Mouse (Mus musculus) embryonic facial prominence, embryonic 14.5 days (tissue): Measurements from ENCODE around the gene Idh1. TPM values are rescaled to one million over a fixed set of nuclear protein-coding genes. Genes with fewer than 3 reads are reported as not detected.

Experiments used
- ATAC-seq: fragments of 200-750 bp; cut with Nextera tagmentation; 2 replicates; pipeline ENCODE4 v1.8.0; 2017; ENCODE audit warnings: low read depth, moderate number of reproducible peaks, moderate TSS enrichment
- DNase-seq: peaks from one replicate; pipeline ENCODE4 v3.0.0-alpha.2; 2015; ENCODE audit warnings: low spot score
- H3K27ac ChIP-seq: fragments of 300-500 bp; sonication (generic); replicated peaks from 2 replicates; pipeline ENCODE4 v1.5.1; 2014; ENCODE audit warnings: low read depth, mild to moderate bottlenecking, low read length, moderate library complexity
- H3K27me3 ChIP-seq: fragments of 300-500 bp; sonication (generic); replicated peaks from 2 replicates; pipeline ENCODE4 v1.6.1; 2014; ENCODE audit warnings: low read length; ENCODE audit not compliant: control insufficient read depth, insufficient read depth
- H3K36me3 ChIP-seq: fragments of 300-500 bp; sonication (generic); 2 replicates; pipeline ENCODE4 v1.6.1; 2014; ENCODE audit warnings: low read length, mixed read lengths; ENCODE audit not compliant: control insufficient read depth, insufficient read depth
- H3K4me1 ChIP-seq: fragments of 300-500 bp; sonication (generic); 2 replicates; pipeline ENCODE4 v1.6.1; 2014; ENCODE audit warnings: antibody characterized with exemption, low read length; ENCODE audit not compliant: control insufficient read depth, insufficient read depth
- H3K4me2 ChIP-seq: fragments of 300-500 bp; sonication (generic); 2 replicates; pipeline ENCODE4 v1.6.1; 2014; ENCODE audit warnings: low read depth, mild to moderate bottlenecking, low read length, moderate library complexity, mixed read lengths
- H3K4me3 ChIP-seq: fragments of 300-500 bp; sonication (generic); 2 replicates; pipeline ENCODE4 v1.5.1; 2014; ENCODE audit warnings: low read depth, mild to moderate bottlenecking, low read length
- H3K9ac ChIP-seq: fragments of 300-500 bp; sonication (generic); 2 replicates; pipeline ENCODE4 v1.6.1; 2014; ENCODE audit warnings: low read depth, mild to moderate bottlenecking, low read length, moderate library complexity, mixed read lengths
- H3K9me3 ChIP-seq: fragments of 300-500 bp; sonication (generic); 2 replicates; pipeline ENCODE4 v1.6.1; 2016; ENCODE audit warnings: low read length; ENCODE audit not compliant: control insufficient read depth
- WGBS: fragments of 180-500 bp; shearing (Covaris S2); extraction: QIAGEN DNeasy Blood & Tissue Kit; methylation state at CpG from one replicate; pipeline ENCODE4 v1.1.7; 2014; 5-methylcytosine and 5-hydroxymethylcytosine counted together
- polyA plus RNA-seq: library from polyadenylated mRNA; unstranded; fragments of >200 nt; fragmentation: Nextera tagmentation; extraction: Ambion mirVana; gene quantifications from 2 replicates; pipeline ENCODE4 v1.2.1, GENCODE M21; 2014

Gene Idh1
- polyA plus RNA-seq, 1 experiment from 2014 or later = 145 TPM

GRCm38 (mm10) chr1:65118150-65118913, 68.0 kb downstream of the Idh1 start:
- ATAC-seq (no peak), DNase-seq (no peak)
- no peaks in the 10 kb centered on the region for H3K9me3 ChIP-seq
- H3K27ac ChIP-seq = no peak overlapping the region
- 58% methylated on average over 8 of the region's 8 CpGs for WGBS
- H3K4me1 ChIP-seq = no peaks in the 10 kb centered on the region
- H3K9ac ChIP-seq = no peak overlapping the region
- H3K36me3 ChIP-seq = no peaks in the 10 kb centered on the region
- H3K27me3 ChIP-seq = no peaks in the 10 kb centered on the region
- H3K4me3 ChIP-seq = no peak overlapping the region
- no peak overlapping the region for H3K4me2 ChIP-seq

- Histone ChIP-seq H3K27ac (no peak overlapping the region), H3K9me3 (no peaks in the 10 kb centered on the region), H3K9ac (no peak overlapping the region), H3K4me2 (no peak overlapping the region), H3K27me3 (no peaks in the 10 kb centered on the region), H3K36me3 (no peaks in the 10 kb centered on the region), H3K4me1 (peaks cover 4% of the 10 kb centered on the region; the same call in 1 of the 2 replicates), H3K4me3 (no peak overlapping the region)
- DNase-seq (no peak), ATAC-seq (no peak)
- 93% methylated on average over 5 of the region's 5 CpGs for WGBS
Measured at GRCm38 (mm10) chr1:65113536-65114172, 72.6 kb downstream of the Idh1 start.

GRCm38 (mm10) chr1:65112807-65113196, 73.5 kb downstream of the Idh1 start:
- Histone ChIP-seq H3K9me3 (no peaks in the 10 kb centered on the region), H3K4me3 (peak overlapping the region; percentile 21; the same call in 1 of the 2 replicates), H3K4me1 (peaks cover 4% of the 10 kb centered on the region; the same call in 1 of the 2 replicates), H3K27me3 (no peaks in the 10 kb centered on the region), H3K36me3 (no peaks in the 10 kb centered on the region), H3K27ac (no peak overlapping the region; the same call in 1 of the 2 replicates), H3K9ac (no peak overlapping the region), H3K4me2 (peak overlapping the region; percentile 45)
- no peak for DNase-seq
- WGBS = 48% methylated on average over 14 of the region's 14 CpGs
- ATAC-seq = no peak

- ATAC-seq (peak; percentile 83; the same call in 1 of the 2 replicates), DNase-seq (peak; percentile 92)
- peak overlapping the region; percentile 21; the same call in 1 of the 2 replicates for H3K4me3 ChIP-seq
- no peaks in the 10 kb centered on the region for H3K9me3 ChIP-seq
- no peak overlapping the region for H3K9ac ChIP-seq
- no peaks in the 10 kb centered on the region for H3K36me3 ChIP-seq
- peaks cover 4% of the 10 kb centered on the region; the same call in 1 of the 2 replicates for H3K4me1 ChIP-seq
- H3K4me2 ChIP-seq = peak overlapping the region; percentile 45
- H3K27ac ChIP-seq = 0 out of 2 replicates have a peak overlapping the region, but pooled peaks have one; percentile 5
- H3K27me3 ChIP-seq = no peaks in the 10 kb centered on the region
- 9% methylated on average over 8 of the region's 8 CpGs for WGBS
Measured at GRCm38 (mm10) chr1:65112031-65112806, 74.1 kb downstream of the Idh1 start.

DNA sequence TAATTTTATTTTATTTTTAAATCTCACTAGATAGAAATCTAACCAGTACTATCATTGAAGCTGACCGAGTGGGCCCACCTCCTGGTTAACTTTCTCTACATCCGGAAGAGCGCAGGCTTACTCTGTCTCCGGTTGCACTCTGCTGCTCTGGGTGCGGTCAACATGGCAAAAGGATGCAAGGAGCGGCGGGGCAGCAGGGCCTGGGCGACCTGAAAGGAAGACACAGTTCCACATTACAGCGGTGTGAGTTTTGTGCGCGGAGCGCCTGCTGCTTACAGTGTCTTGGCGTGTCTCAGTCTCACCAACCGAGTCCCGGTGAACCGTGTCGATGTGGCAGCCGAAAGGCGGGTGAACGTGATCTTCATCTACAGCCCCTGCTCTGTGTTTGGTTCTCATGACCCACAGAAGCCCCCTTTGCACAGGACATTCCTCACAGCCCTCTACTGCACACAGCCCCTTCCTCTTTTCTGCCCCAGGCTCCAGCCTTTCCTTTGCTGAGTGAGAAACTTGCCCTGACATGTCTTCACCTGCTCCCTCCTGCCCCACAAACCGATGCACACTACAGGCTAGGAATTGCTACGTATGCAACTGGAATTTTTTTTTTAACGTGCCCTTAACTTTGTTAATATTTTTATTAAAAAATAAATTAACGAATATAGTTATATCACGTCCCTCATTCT, 76.4 kb downstream of the Idh1 start:
- Histone ChIP-seq H3K27ac (no peak overlapping the region), H3K4me1 (peaks cover 4% of the 10 kb centered on the region; the same call in 1 of the 2 replicates), H3K4me3 (no peak overlapping the region), H3K4me2 (0 out of 2 replicates have a peak overlapping the region, but pooled peaks have one; percentile 18), H3K27me3 (no peaks in the 10 kb centered on the region), H3K36me3 (no peaks in the 10 kb centered on the region), H3K9me3 (no peaks in the 10 kb centered on the region), H3K9ac (no peak overlapping the region)
- 71% methylated on average over 25 of the region's 25 CpGs for WGBS
- no peak for DNase-seq
- ATAC-seq = 0 out of 2 replicates have a peak, but pooled peaks have one; percentile 39

GRCm38 (mm10) chr1:65109196-65109595, 77.1 kb downstream of the Idh1 start:
- WGBS = 89% methylated on average over 8 of the region's 8 CpGs
- no peak overlapping the region for H3K4me3 ChIP-seq
- H3K27ac ChIP-seq = no peak overlapping the region
- H3K9me3 ChIP-seq = no peaks in the 10 kb centered on the region
- H3K36me3 ChIP-seq = no peaks in the 10 kb centered on the region
- H3K4me1 ChIP-seq = peaks cover 4% of the 10 kb centered on the region; the same call in 1 of the 2 replicates
- no peaks in the 10 kb centered on the region for H3K27me3 ChIP-seq
- no peak overlapping the region for H3K9ac ChIP-seq
- no peak for ATAC-seq
- H3K4me2 ChIP-seq = no peak overlapping the region
- no peak for DNase-seq
